Mouse (Mus musculus): Measurements from ENCODE around the gene Slc22a22. TPM values are rescaled to one million over a fixed set of nuclear protein-coding genes. Genes with fewer than 3 reads are reported as not detected.
"Not testable (repeated sequence)": the region's sequence is repeated elsewhere in the genome, so short reads cannot be mapped to it uniquely, and the experiment has no call there.

Slc22a22 gene
- polyA plus RNA-seq, 1 experiment, result not detected

DNA sequence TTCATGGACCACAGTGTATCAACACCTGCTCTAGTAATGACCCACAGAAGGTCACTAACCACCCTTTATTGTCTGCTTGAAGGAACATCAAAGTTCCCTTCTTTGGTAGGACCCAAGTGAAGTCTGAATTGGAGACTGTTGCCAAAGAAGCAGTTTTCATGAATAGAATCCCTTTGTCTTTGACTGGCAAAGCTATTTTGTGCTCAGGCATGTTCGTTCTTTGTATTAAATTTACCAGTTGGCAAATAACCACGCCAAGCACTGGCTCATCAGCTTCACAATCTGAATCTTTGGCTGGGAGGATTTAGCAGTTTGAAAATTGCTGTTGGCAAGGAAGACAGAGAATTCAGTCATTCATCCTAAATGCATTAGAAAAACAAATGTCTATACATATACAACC, 160.9 kb downstream of the Slc22a22 start:
- Histone ChIP-seq H3K27me3 (ENCODE audit: control insufficient read depth, insufficient read depth, low read length) (no peaks in the 10 kb centered on the region), H3K36me3 (ENCODE audit: control insufficient read depth, insufficient read depth, low read length) (no peaks in the 10 kb centered on the region), H3K4me3 (ENCODE audit: extremely low read depth, insufficient read depth, insufficient read length) (no peak overlapping the region), H3K4me1 (ENCODE audit: control insufficient read depth, insufficient read depth, insufficient read length) (no peaks in the 10 kb centered on the region), H3K27ac (ENCODE audit: insufficient read depth, low read length) (no peak overlapping the region)
- no peak for DNase-seq (ENCODE audit: low read depth in 1 of 2, low spot score in 2 of 2)
- 80% methylated on average over 2 of the region's 2 CpGs for WGBS
- TF ChIP-seq CTCF (IDR thresholded peaks at IDR 0.05; ENCODE audit: extremely low read depth, insufficient read depth, insufficient read length, insufficient replicate concordance) (no peak), POLR2A (IDR thresholded peaks at IDR 0.05; ENCODE audit: low read depth, low read length) (no peak)

DNA sequence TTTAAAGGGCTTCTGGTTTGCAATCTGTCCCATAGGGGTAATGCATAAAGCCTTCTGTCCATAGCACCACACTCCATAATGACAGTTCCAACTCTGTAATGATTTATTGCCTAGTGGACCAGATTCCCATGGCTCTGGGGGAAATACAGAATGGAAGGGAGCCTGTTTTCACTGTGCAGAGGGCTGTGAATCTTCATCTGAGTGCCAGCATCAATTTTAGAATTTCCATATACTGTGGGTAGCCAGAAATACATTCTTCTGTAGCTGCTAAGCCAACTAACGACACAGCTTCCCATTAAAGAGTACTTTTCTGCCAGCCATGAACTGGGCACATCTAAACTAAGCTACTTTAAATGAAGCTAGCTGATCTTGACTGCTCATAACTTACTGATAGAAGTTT, 174.7 kb downstream of the Slc22a22 start:
- Histone ChIP-seq H3K36me3 (ENCODE audit: control insufficient read depth, insufficient read depth, low read length) (no peaks in the 10 kb centered on the region), H3K27ac (ENCODE audit: insufficient read depth, low read length) (no peak overlapping the region), H3K4me3 (ENCODE audit: extremely low read depth, insufficient read depth, insufficient read length) (no peak overlapping the region), H3K4me1 (ENCODE audit: control insufficient read depth, insufficient read depth, insufficient read length) (no peaks in the 10 kb centered on the region), H3K27me3 (ENCODE audit: control insufficient read depth, insufficient read depth, low read length) (no peaks in the 10 kb centered on the region)
- no peak for TF ChIP-seq POLR2A (IDR thresholded peaks at IDR 0.05; ENCODE audit: low read depth, low read length)
- no peak for TF ChIP-seq CTCF (IDR thresholded peaks at IDR 0.05; ENCODE audit: extremely low read depth, insufficient read depth, insufficient read length, insufficient replicate concordance)
- WGBS, result 80% methylated on average over 1 of the region's 1 CpGs
- no peak for DNase-seq (ENCODE audit: low read depth in 1 of 2, low spot score in 2 of 2)

DNA sequence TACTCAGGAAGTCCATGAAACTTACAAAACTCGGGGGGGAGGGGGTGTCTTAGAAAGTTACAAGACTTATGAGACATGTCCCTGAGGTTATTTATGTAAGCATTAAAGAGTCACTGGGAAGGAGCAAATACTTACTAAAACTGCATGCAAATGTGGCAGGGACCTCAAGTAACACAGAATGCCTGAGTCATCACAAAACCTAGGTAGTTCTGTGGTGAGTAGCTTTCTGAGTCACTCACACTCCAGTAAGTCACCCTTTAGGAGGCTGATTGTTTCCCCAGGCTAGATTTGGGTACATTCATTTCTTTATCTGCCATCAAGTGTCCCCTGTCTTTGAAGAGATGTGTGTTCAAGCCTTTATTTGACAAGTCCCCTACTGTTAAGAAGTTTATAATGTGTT, 198.9 kb downstream of the Slc22a22 start:
- Histone ChIP-seq H3K4me1 (ENCODE audit: control insufficient read depth, insufficient read depth, insufficient read length) (no peaks in the 10 kb centered on the region), H3K4me3 (ENCODE audit: extremely low read depth, insufficient read depth, insufficient read length) (no peak overlapping the region), H3K27me3 (ENCODE audit: control insufficient read depth, insufficient read depth, low read length) (no peaks in the 10 kb centered on the region), H3K27ac (ENCODE audit: insufficient read depth, low read length) (no peak overlapping the region), H3K36me3 (ENCODE audit: control insufficient read depth, insufficient read depth, low read length) (no peaks in the 10 kb centered on the region)
- TF ChIP-seq CTCF (IDR thresholded peaks at IDR 0.05; ENCODE audit: extremely low read depth, insufficient read depth, insufficient read length, insufficient replicate concordance) (no peak), POLR2A (IDR thresholded peaks at IDR 0.05; ENCODE audit: low read depth, low read length) (no peak)
- no peak for DNase-seq (ENCODE audit: low read depth in 1 of 2, low spot score in 2 of 2)
- 48% methylated on average over 1 of the region's 1 CpGs for WGBS

DNA sequence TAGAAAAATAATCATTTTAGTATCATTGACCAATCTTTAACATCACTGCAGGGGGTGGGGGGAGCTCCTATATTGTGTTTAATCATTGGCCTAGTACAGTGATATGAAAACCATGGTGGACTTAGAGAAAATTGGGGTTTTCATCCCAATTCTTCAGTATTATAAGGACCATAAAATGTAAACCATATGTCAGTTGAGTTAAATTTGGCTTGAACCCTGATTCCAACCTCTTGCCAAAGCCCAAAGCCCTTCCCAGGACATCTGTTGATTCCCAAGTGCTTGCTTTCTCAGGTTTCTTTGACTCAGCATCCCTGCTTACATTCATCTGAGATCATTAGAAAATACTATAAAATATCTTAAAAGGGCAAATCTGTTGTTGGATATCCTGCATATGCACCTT, 201.0 kb downstream of the Slc22a22 start:
- TF ChIP-seq POLR2A (IDR thresholded peaks at IDR 0.05; ENCODE audit: low read depth, low read length) (no peak), CTCF (IDR thresholded peaks at IDR 0.05; ENCODE audit: extremely low read depth, insufficient read depth, insufficient read length, insufficient replicate concordance) (no peak)
- no peaks in the 10 kb centered on the region for H3K36me3 ChIP-seq (ENCODE audit: control insufficient read depth, insufficient read depth, low read length)
- H3K4me3 ChIP-seq (ENCODE audit: extremely low read depth, insufficient read depth, insufficient read length), result no peak overlapping the region
- H3K4me1 ChIP-seq (ENCODE audit: control insufficient read depth, insufficient read depth, insufficient read length), result no peaks in the 10 kb centered on the region
- no peak overlapping the region for H3K27ac ChIP-seq (ENCODE audit: insufficient read depth, low read length)
- no peaks in the 10 kb centered on the region for H3K27me3 ChIP-seq (ENCODE audit: control insufficient read depth, insufficient read depth, low read length)
- no peak for DNase-seq (ENCODE audit: low read depth in 1 of 2, low spot score in 2 of 2)

DNA sequence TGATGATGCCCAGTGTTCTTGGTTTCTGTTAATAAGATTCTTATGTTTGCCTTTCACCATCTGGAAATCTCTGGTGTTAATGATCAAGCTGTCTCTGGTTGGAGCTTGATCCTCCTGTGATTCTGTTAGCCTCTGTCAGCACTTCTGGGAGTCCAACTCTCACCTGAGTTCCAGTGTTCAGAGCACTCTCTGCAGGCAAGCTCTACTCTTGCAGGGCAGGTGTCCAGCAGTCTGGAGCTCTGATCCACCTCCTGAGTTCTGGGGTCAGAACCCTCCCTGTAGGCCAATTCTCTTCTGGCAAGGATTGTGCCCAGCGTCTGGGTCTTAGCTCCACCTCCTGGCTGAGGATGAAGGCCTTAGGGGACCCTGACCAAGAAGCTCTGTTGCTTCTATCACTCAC, 237.4 kb downstream of the Slc22a22 start:
- H3K27me3 ChIP-seq (ENCODE audit: control insufficient read depth, insufficient read depth, low read length); H3K36me3 ChIP-seq (ENCODE audit: control insufficient read depth, insufficient read depth, low read length); H3K27ac ChIP-seq (ENCODE audit: insufficient read depth, low read length); H3K4me1 ChIP-seq (ENCODE audit: control insufficient read depth, insufficient read depth, insufficient read length); DNase-seq (ENCODE audit: low read depth in 1 of 2, low spot score in 2 of 2); H3K4me3 ChIP-seq (ENCODE audit: extremely low read depth, insufficient read depth, insufficient read length): not testable (repeated sequence)
- WGBS, result 88% methylated on average over 1 of the region's 1 CpGs

DNA sequence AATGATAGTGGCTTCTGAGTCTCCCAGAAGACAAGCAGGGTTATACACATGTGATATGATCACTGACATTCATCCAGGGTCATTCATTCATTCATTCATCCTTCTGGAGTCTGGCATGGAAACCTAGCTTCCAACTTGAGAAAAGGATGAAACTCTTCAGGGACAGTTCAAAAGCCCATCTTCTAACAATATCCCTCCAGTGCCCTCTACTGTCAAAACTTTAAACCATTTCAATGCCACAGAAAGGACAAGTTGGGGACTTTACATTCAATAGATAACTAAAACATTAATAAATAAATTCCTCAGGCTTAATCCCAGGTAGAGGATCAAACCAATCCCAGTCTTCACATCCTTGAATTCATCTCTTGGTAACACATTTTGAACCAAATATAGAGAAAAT, 247.0 kb downstream of the Slc22a22 start:
- TF ChIP-seq POLR2A (IDR thresholded peaks at IDR 0.05; ENCODE audit: low read depth, low read length) (no peak), CTCF (IDR thresholded peaks at IDR 0.05; ENCODE audit: extremely low read depth, insufficient read depth, insufficient read length, insufficient replicate concordance) (no peak)
- Histone ChIP-seq H3K36me3 (ENCODE audit: control insufficient read depth, insufficient read depth, low read length) (no peaks in the 10 kb centered on the region), H3K27me3 (ENCODE audit: control insufficient read depth, insufficient read depth, low read length) (no peaks in the 10 kb centered on the region), H3K27ac (ENCODE audit: insufficient read depth, low read length) (no peak overlapping the region), H3K4me3 (ENCODE audit: extremely low read depth, insufficient read depth, insufficient read length) (no peak overlapping the region), H3K4me1 (ENCODE audit: control insufficient read depth, insufficient read depth, insufficient read length) (no peaks in the 10 kb centered on the region)
- DNase-seq (ENCODE audit: low read depth in 1 of 2, low spot score in 2 of 2), result no peak

DNA sequence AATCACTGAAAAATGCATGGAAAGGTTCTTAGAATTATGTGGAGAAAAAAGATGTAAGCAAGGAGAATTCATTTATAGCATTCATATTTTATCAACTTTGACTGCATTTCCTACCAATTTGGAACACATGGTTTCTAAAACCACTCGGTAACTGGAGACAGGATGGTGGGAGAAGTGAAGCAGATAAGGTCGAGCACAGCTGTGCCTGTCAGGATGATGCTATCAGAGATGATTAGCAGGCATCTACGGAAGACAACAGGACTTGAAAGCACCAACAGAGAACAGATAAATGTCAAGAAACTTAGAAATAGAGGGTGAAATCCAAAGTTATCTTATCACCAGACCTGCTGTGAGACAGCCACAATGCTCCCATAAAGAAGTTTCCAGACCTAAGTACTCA, 272.1 kb downstream of the Slc22a22 start:
- Histone ChIP-seq H3K4me1 (ENCODE audit: control insufficient read depth, insufficient read depth, insufficient read length) (no peaks in the 10 kb centered on the region), H3K27ac (ENCODE audit: insufficient read depth, low read length) (no peak overlapping the region), H3K36me3 (ENCODE audit: control insufficient read depth, insufficient read depth, low read length) (no peaks in the 10 kb centered on the region), H3K4me3 (ENCODE audit: extremely low read depth, insufficient read depth, insufficient read length) (no peak overlapping the region), H3K27me3 (ENCODE audit: control insufficient read depth, insufficient read depth, low read length) (no peaks in the 10 kb centered on the region)
- no peak for DNase-seq (ENCODE audit: low read depth in 1 of 2, low spot score in 2 of 2)
- 59% methylated on average over 3 of the region's 3 CpGs for WGBS
- TF ChIP-seq POLR2A (IDR thresholded peaks at IDR 0.05; ENCODE audit: low read depth, low read length), result no peak
- no peak for TF ChIP-seq CTCF (IDR thresholded peaks at IDR 0.05; ENCODE audit: extremely low read depth, insufficient read depth, insufficient read length, insufficient replicate concordance)
